Mouse (Mus musculus) small intestine, adult 2 months (tissue): ENCODE data around the gene Nrxn1. TPM values are rescaled to one million over a fixed set of nuclear protein-coding genes. Genes with fewer than 3 reads are reported as not detected.

Experiments used
- H3K27ac ChIP-seq: fragments of 200-500 bp; 2 replicates; pipeline ENCODE4 v1.5.1; 2012; ENCODE audit warnings: low read depth, low read length, control low read depth, inconsistent platforms; ENCODE audit not compliant: insufficient read depth
- H3K27me3 ChIP-seq: fragments of 200-500 bp; 2 replicates; pipeline ENCODE4 v1.6.1; 2012; ENCODE audit warnings: mild to moderate bottlenecking, moderate library complexity, low read length, inconsistent platforms; ENCODE audit not compliant: control insufficient read depth, insufficient read depth
- H3K36me3 ChIP-seq: fragments of 200-500 bp; 2 replicates; pipeline ENCODE4 v1.6.1; 2012; ENCODE audit warnings: mild to moderate bottlenecking, low read length, control low read depth, inconsistent platforms; ENCODE audit not compliant: control insufficient read depth, insufficient read depth
- H3K4me1 ChIP-seq: fragments of 200-500 bp; 2 replicates; pipeline ENCODE4 v1.6.1; 2012; ENCODE audit warnings: low read length, inconsistent platforms, mixed read lengths; ENCODE audit not compliant: control insufficient read depth, insufficient read depth, insufficient read length
- H3K4me3 ChIP-seq: fragments of 200-500 bp; 2 replicates; pipeline ENCODE4 v1.5.1; 2012; ENCODE audit warnings: low read depth, mild to moderate bottlenecking, control low read depth, inconsistent platforms, low read length, moderate library complexity
- CTCF ChIP-seq: fragments of 200-500 bp; IDR thresholded peaks from 2 replicates; pipeline ENCODE4 v1.5.1; 2012; ENCODE audit warnings: low read depth, mild to moderate bottlenecking, control low read depth, inconsistent platforms, low read length, moderate library complexity, mixed read lengths; ENCODE audit not compliant: insufficient replicate concordance, insufficient read length; ENCODE audit errors: extremely low read depth
- POLR2A ChIP-seq: fragments of 200-500 bp; IDR thresholded peaks from 2 replicates; pipeline ENCODE4 v1.6.1; 2012; ENCODE audit warnings: low read depth, mild to moderate bottlenecking, control low read depth, inconsistent platforms, low read length, moderate library complexity
- WGBS: fragments of 180-500 bp; shearing (Covaris S2); methylation state at CpG from one replicate; pipeline ENCODE4 v1.1.7; 2018; 5-methylcytosine and 5-hydroxymethylcytosine counted together
- polyA plus RNA-seq: library from polyadenylated mRNA; depleted of rRNA; stranded (reverse); fragments of >200 nt; gene quantifications from 2 replicates; pipeline ENCODE4 v1.2.3, GENCODE M21; 2012

The Nrxn1 gene
- polyA plus RNA-seq, 1 experiment, result 0.39 TPM

- 0 out of 2 replicates have a peak, but pooled peaks cover 3% of the 10 kb centered on the region for H3K4me1 ChIP-seq
- no peaks in the 10 kb centered on the region for H3K36me3 ChIP-seq
- WGBS, result 28% methylated on average over 1 of the region's 1 CpGs
- no peaks in the 10 kb centered on the region for H3K27me3 ChIP-seq
- TF ChIP-seq CTCF (no peak), POLR2A (no peak)
- no peak overlapping the region for H3K27ac ChIP-seq
- no peak overlapping the region for H3K4me3 ChIP-seq
Observed at GRCm38 (mm10) chr17:90086826-90087225, 1006.0 kb downstream of the Nrxn1 start.

- Histone ChIP-seq H3K27me3 (no peaks in the 10 kb centered on the region), H3K4me3 (no peak overlapping the region), H3K27ac (no peak overlapping the region), H3K4me1 (no peaks in the 10 kb centered on the region), H3K36me3 (no peaks in the 10 kb centered on the region)
- TF ChIP-seq CTCF (no peak), POLR2A (no peak)
- 60% methylated on average over 6 of the region's 6 CpGs for WGBS
Observed at GRCm38 (mm10) chr17:90079003-90079402, 1013.9 kb downstream of the Nrxn1 start.

GRCm38 (mm10) chr17:90078488-90078887 is 1014.4 kb downstream of the Nrxn1 start:
- 56% methylated on average over 3 of the region's 3 CpGs for WGBS
- TF ChIP-seq POLR2A (no peak), CTCF (no peak)
- H3K4me3 ChIP-seq, result no peak overlapping the region

GRCm38 (mm10) chr17:90062866-90063265 is 1030.0 kb downstream of the Nrxn1 start:
- peaks cover 4% of the 10 kb centered on the region; the same call in 1 of the 2 replicates for H3K4me1 ChIP-seq
- no peak for TF ChIP-seq CTCF
- no peak for TF ChIP-seq POLR2A
- no peaks in the 10 kb centered on the region for H3K36me3 ChIP-seq
- no peaks in the 10 kb centered on the region for H3K27me3 ChIP-seq
- no peak overlapping the region for H3K4me3 ChIP-seq
- H3K27ac ChIP-seq, result no peak overlapping the region
- 10% methylated on average over 1 of the region's 1 CpGs for WGBS

More at GRCm38 (mm10) chr17:90078488-90078887, 1014.4 kb downstream of the Nrxn1 start:
- Histone ChIP-seq H3K27ac (no peak overlapping the region), H3K4me1 (no peaks in the 10 kb centered on the region), H3K36me3 (no peaks in the 10 kb centered on the region), H3K27me3 (no peaks in the 10 kb centered on the region)

- TF ChIP-seq POLR2A (no peak), CTCF (no peak)
- 52% methylated on average over 5 of the region's 5 CpGs for WGBS
- no peak overlapping the region for H3K27ac ChIP-seq
- no peaks in the 10 kb centered on the region for H3K27me3 ChIP-seq
- peaks cover 4% of the 10 kb centered on the region; the same call in 1 of the 2 replicates for H3K4me1 ChIP-seq
- no peak overlapping the region for H3K4me3 ChIP-seq
- H3K36me3 ChIP-seq, result no peaks in the 10 kb centered on the region
Observed at GRCm38 (mm10) chr17:90060872-90061271, 1032.0 kb downstream of the Nrxn1 start.

GRCm38 (mm10) chr17:90060168-90060567 is 1032.7 kb downstream of the Nrxn1 start:
- H3K27me3 ChIP-seq, result no peaks in the 10 kb centered on the region
- no peak overlapping the region for H3K4me3 ChIP-seq
- no peak overlapping the region for H3K27ac ChIP-seq
- no peak for TF ChIP-seq CTCF
- no peak for TF ChIP-seq POLR2A
- peaks cover 4% of the 10 kb centered on the region; the same call in 1 of the 2 replicates for H3K4me1 ChIP-seq
- WGBS, result 10% methylated on average over 3 of the region's 3 CpGs
- no peaks in the 10 kb centered on the region for H3K36me3 ChIP-seq

- TF ChIP-seq CTCF (no peak), POLR2A (no peak)
- peaks cover 4% of the 10 kb centered on the region; the same call in 1 of the 2 replicates for H3K4me1 ChIP-seq
- 21% methylated on average over 7 of the region's 7 CpGs for WGBS
- H3K36me3 ChIP-seq, result no peaks in the 10 kb centered on the region
- no peak overlapping the region for H3K4me3 ChIP-seq
- H3K27me3 ChIP-seq, result no peaks in the 10 kb centered on the region
- H3K27ac ChIP-seq, result no peak overlapping the region
Observed at GRCm38 (mm10) chr17:90059320-90060111, 1033.4 kb downstream of the Nrxn1 start.
